Mouse (Mus musculus): ENCODE measurements around the gene Amd1.

GRCm38 (mm10) chr10:40286767-40287166, 15.2 kb downstream of the Amd1 start:
- TF ChIP-seq POLR2A (IDR thresholded peaks at IDR 0.05; ENCODE audit: borderline replicate concordance, extremely low read depth, insufficient read depth, insufficient read length, poor library complexity, severe bottlenecking) (no peak), CTCF (IDR thresholded peaks at IDR 0.05; ENCODE audit: borderline replicate concordance, extremely low read depth, insufficient read depth, insufficient read length) (no peak)

Data from brain, embryonic 14.5 days (tissue).